Mouse (Mus musculus): ENCODE measurements around the gene Tcfl5.

Tcfl5 gene

GRCm38 (mm10) chr2:180642555-180643260 lies at the start of gene Tcfl5:
Tcfl5 (minus strand) TSS chr2:180642708.
- DNase-seq (ENCODE audit: low spot score in 2 of 2) = no peak

GRCm38 (mm10) chr2:180689841-180690240 lies 47.3 kb upstream of the Tcfl5 start:
- no peak for DNase-seq (ENCODE audit: low spot score in 2 of 2)

- no peak for DNase-seq (ENCODE audit: low spot score in 2 of 2)
These were observed 41.5 kb upstream of the Tcfl5 start for GRCm38 (mm10) chr2:180684031-180684430.

- no peak for DNase-seq (ENCODE audit: low spot score in 2 of 2)
These were observed 41.0 kb upstream of the Tcfl5 start for GRCm38 (mm10) chr2:180683524-180683923.

GRCm38 (mm10) chr2:180681225-180681624 lies 38.7 kb upstream of the Tcfl5 start:
- no peak for DNase-seq (ENCODE audit: low spot score in 2 of 2)

- peak; percentile 35 to 66 for DNase-seq (ENCODE audit: low spot score in 2 of 2)
These were observed 36.2 kb upstream of the Tcfl5 start for GRCm38 (mm10) chr2:180678609-180679140.

- no peak for DNase-seq (ENCODE audit: low spot score in 2 of 2)
These were observed 34.2 kb upstream of the Tcfl5 start for GRCm38 (mm10) chr2:180676706-180677105.

- DNase-seq (ENCODE audit: low spot score in 2 of 2) = no peak
These were observed 19.5 kb upstream of the Tcfl5 start for GRCm38 (mm10) chr2:180662008-180662407.

- DNase-seq (ENCODE audit: low spot score in 2 of 2) = no peak
These were observed 18.0 kb upstream of the Tcfl5 start for GRCm38 (mm10) chr2:180660521-180660920.

- DNase-seq (ENCODE audit: low spot score in 2 of 2) = no peak
These were observed 17.0 kb upstream of the Tcfl5 start for GRCm38 (mm10) chr2:180659353-180660150.

- DNase-seq (ENCODE audit: low spot score in 2 of 2) = no peak
These were observed 15.9 kb upstream of the Tcfl5 start for GRCm38 (mm10) chr2:180658381-180658780.

- DNase-seq (ENCODE audit: low spot score in 2 of 2) = peak; percentile 39 to 56
These were observed 15.0 kb upstream of the Tcfl5 start for GRCm38 (mm10) chr2:180657394-180658013.

- no peak for DNase-seq (ENCODE audit: low spot score in 2 of 2)
These were observed 12.6 kb upstream of the Tcfl5 start for GRCm38 (mm10) chr2:180655150-180655549.

- DNase-seq (ENCODE audit: low spot score in 2 of 2) = no peak
These were observed 12.2 kb upstream of the Tcfl5 start for GRCm38 (mm10) chr2:180654666-180655065.

GRCm38 (mm10) chr2:180646841-180647240 lies 4.3 kb upstream of the Tcfl5 start:
- no peak for DNase-seq (ENCODE audit: low spot score in 2 of 2)

- DNase-seq (ENCODE audit: low spot score in 2 of 2) = no peak
These were observed 1.1 kb upstream of the Tcfl5 start for GRCm38 (mm10) chr2:180643626-180644025.

GRCm38 (mm10) chr2:180641576-180642554 lies 643 bp downstream of the Tcfl5 start:
- DNase-seq (ENCODE audit: low spot score in 2 of 2) = no peak

- no peak for DNase-seq (ENCODE audit: low spot score in 2 of 2)
These were observed 30.6 kb downstream of the Tcfl5 start for GRCm38 (mm10) chr2:180611882-180612281.

GRCm38 (mm10) chr2:180610283-180610682 lies 32.2 kb downstream of the Tcfl5 start:
- DNase-seq (ENCODE audit: low spot score in 2 of 2) = no peak

- DNase-seq (ENCODE audit: low spot score in 2 of 2) = no peak
These were observed 37.7 kb downstream of the Tcfl5 start for GRCm38 (mm10) chr2:180604781-180605180.

GRCm38 (mm10) chr2:180600569-180601021 lies 41.9 kb downstream of the Tcfl5 start:
- DNase-seq (ENCODE audit: low spot score in 2 of 2) = no peak

Data from spleen, postnatal 14 days (tissue).